Mouse (Mus musculus): ENCODE data around the gene Fzr1.

Gene Fzr1

GRCm38 (mm10) chr10:81416581-81417226 lies 38.4 kb upstream of the Fzr1 start:
- peak; percentile 84 for DNase-seq (ENCODE audit: low spot score)

- DNase-seq (ENCODE audit: low spot score): no peak
These were observed 37.4 kb upstream of the Fzr1 start for GRCm38 (mm10) chr10:81415549-81416310.

GRCm38 (mm10) chr10:81415146-81415545 lies 36.8 kb upstream of the Fzr1 start:
- no peak for DNase-seq (ENCODE audit: low spot score)

- DNase-seq (ENCODE audit: low spot score): no peak
These were observed 36.4 kb upstream of the Fzr1 start for GRCm38 (mm10) chr10:81414682-81415081.

GRCm38 (mm10) chr10:81413310-81414261 lies 35.3 kb upstream of the Fzr1 start:
- peak; percentile 84 for DNase-seq (ENCODE audit: low spot score)

GRCm38 (mm10) chr10:81412586-81413309 lies 34.4 kb upstream of the Fzr1 start:
- DNase-seq (ENCODE audit: low spot score): no peak

- peak; percentile 86 for DNase-seq (ENCODE audit: low spot score)
These were observed 33.4 kb upstream of the Fzr1 start for GRCm38 (mm10) chr10:81411471-81412400.

GRCm38 (mm10) chr10:81410981-81411380 lies 32.7 kb upstream of the Fzr1 start:
- no peak for DNase-seq (ENCODE audit: low spot score)

- no peak for DNase-seq (ENCODE audit: low spot score)
These were observed 32.0 kb upstream of the Fzr1 start for GRCm38 (mm10) chr10:81410350-81410749.

- no peak for DNase-seq (ENCODE audit: low spot score)
These were observed 31.0 kb upstream of the Fzr1 start for GRCm38 (mm10) chr10:81409330-81409729.

GRCm38 (mm10) chr10:81408871-81409291 lies 30.6 kb upstream of the Fzr1 start:
- DNase-seq (ENCODE audit: low spot score): no peak

GRCm38 (mm10) chr10:81408424-81408729 lies 30.1 kb upstream of the Fzr1 start:
- DNase-seq (ENCODE audit: low spot score): no peak

GRCm38 (mm10) chr10:81407539-81408423 lies 29.5 kb upstream of the Fzr1 start:
- DNase-seq (ENCODE audit: low spot score): no peak

- no peak for DNase-seq (ENCODE audit: low spot score)
These were observed 28.5 kb upstream of the Fzr1 start for GRCm38 (mm10) chr10:81406504-81407440.

- no peak for DNase-seq (ENCODE audit: low spot score)
These were observed 27.4 kb upstream of the Fzr1 start for GRCm38 (mm10) chr10:81405588-81406201.

GRCm38 (mm10) chr10:81404720-81405119 lies 26.4 kb upstream of the Fzr1 start:
- no peak for DNase-seq (ENCODE audit: low spot score)

GRCm38 (mm10) chr10:81404082-81404481 lies 25.8 kb upstream of the Fzr1 start:
- no peak for DNase-seq (ENCODE audit: low spot score)

GRCm38 (mm10) chr10:81403511-81403910 lies 25.2 kb upstream of the Fzr1 start:
- no peak for DNase-seq (ENCODE audit: low spot score)
